Mouse (Mus musculus) E14TG2a.4 (cell line): ENCODE measurements around the gene Myo16.

Experiments
- CTCF ChIP-seq: conservative IDR thresholded peaks from 2 replicates; pipeline ENCODE4 v1.5.1; 2014; ENCODE audit warnings: low read length
- NANOG ChIP-seq: IDR thresholded peaks from 2 replicates; pipeline ENCODE4 v1.6.1; 2014; ENCODE audit warnings: borderline replicate concordance, low read length, mixed read lengths

GRCm38 (mm10) chr8:10489738-10490419 is 336.2 kb downstream of the Myo16 start:
- no peak for TF ChIP-seq CTCF
- TF ChIP-seq NANOG: no peak
